Mouse (Mus musculus): ENCODE measurements at regions not wholly inside any gene's neighbourhood (a gene's known extent, or its start where the extent isn't known, plus 50 kb on each side); places are given as distances from the start of the nearest gene placed in this dataset.

DNA sequence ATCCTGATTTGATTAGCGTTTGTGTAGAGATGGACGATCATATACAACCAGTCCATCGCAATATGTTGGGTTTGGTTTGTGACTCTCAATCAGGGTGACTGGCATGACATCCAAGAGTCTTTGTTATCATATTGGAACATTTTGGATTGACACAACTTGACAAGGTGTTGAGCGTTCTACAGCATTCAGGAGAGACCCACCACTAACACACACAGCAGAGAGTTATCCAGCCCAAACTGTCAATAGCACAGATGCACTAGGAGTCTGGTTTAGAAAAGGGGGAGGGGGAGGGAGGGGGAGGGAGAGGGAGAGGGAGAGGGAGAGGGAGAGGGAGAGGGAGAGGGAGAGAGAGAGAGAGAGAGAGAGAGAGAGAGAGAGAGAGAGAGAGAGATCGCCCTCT, 144.5 kb downstream of the Psat1 start:
- in situ Hi-C loops (cut with MboI; ENCODE audit: unreplicated experiment in 2 of 2): loop anchor here (10.0 to 25.0 kb wide), 4 partner anchors 162 to 1818 kb away; partner anchors contain the start of genes Cep78 (in 1 of the 2) and Tle4 (in 1 of the 2)

DNA sequence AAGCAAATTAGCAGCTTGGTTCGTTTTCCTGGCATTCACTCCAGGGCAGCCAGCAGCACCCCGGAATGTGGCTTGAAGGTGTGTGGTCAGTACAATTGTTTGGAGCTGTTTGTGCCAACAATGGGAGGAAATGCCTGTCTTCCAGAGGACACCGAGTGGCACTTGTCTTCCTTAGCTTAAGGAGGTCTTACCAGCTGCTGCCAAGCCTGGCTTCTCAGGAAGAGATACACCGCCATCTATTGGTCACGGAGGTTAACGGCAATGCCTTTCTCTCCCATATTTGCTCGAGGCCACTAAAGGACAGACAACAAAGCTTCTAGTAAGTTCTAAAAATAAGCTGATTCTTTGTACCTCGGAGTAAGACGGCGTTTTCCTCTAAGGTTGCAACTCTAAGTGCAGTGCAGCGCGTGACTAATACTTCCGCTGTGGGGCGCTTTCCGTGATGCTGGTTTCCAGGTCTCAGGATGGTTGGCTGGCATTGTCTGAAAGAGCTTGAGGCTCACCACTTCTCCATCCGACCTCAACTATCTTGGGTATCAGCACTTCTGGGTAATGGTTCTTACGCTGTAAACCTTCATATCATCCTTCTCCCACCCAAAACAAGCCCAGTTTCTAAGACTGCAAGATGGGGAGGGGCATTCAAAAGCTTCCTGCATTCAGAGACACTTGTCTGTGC, 145.2 kb downstream of the Psat1 start:
- in situ Hi-C loops (cut with MboI; ENCODE audit: unreplicated experiment in 2 of 2): loop anchor here (10.0 to 25.0 kb wide), 4 partner anchors 163 to 1817 kb away; partner anchors contain the start of genes Cep78 (in 1 of the 2) and Tle4 (in 1 of the 2)

DNA sequence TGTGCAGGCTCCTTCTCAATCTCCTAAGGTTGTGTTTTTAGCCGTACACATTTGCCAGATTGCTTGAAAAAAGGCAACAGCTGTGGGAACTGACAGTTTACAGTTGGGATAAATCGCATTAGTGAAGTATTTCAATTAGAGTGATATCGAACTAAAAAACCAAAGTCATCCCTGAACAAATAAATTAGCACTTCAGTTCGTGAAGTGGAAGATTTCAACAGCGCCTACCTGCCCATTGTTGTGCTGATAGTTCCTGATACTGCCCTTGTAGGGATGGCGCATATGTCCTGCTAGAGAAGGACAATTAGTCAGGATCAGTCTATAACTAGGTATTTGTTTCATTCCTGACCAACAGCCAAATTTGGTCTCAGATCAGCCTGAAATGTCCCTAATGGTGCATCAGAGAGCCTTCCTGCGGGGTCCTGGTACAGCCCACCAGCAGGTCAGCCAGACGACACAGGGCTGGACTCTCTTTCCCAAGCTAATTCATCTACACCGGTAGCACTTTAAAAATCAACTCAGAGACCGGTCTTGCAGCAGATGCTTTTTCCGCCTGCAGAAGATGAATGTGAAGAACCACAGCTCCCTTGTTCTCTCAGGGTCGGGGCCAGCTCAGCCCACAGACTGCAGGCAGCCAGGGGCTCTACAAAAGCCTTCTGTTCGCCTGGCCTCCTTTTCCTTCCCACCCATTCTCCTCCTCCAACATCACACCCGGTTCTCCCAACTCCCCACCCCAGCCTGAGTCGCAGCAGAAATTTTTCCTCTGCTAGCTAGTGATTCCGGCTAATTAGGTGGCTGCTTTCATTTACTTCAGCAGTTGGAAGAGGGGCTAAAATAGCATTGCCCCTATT, 146.1 kb downstream of the Psat1 start:
- in situ Hi-C loops (cut with MboI; ENCODE audit: unreplicated experiment in 2 of 2): loop anchor here (10.0 to 25.0 kb wide), 4 partner anchors 164 to 1816 kb away; partner anchors contain the start of genes Cep78 (in 1 of the 2) and Tle4 (in 1 of the 2)

DNA sequence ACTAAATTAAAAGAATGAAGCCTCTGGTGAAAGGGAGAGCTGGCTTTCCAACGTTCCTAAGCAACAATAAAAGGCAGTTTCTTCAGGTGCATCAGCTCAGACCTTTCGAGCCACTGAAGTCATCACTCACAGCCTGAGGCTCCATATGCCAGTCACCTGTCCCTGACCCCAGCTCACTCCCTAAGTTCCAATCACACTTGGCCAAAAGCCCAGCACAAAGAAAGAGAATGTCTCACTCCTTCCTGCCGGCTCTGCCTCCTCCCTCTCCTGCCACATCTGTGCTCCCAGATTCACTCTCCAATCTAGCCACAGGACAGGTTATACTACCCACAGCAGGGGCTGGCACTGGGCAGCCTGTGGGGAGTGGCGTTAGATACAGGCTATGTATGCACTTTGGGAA, 150.7 kb downstream of the Psat1 start:
- in situ Hi-C loops (cut with MboI; ENCODE audit: unreplicated experiment in 2 of 2): loop anchor here in 1 of 2 experiments (10.0 to 25.0 kb wide), 3 partner anchors 142 to 1812 kb away; no protein-coding TSS in a partner anchor

DNA sequence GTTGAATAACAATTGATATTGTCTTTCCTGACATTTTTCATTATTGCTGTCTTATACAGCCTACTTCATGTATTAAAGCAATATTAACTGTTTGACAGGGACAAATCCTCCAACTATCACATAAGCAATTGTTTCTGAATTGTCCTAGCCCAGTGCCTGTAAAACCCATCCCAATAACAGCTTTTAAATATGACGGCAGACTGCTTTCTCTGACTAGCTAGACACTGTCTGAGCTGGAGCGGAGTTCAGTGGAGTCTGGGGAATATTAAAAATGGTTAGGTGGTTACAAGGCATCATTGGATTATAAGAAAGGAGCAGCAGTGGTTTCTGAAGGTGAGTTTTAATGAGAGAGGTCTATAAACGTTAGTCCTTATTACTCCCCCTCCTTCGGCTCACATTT, 155.2 kb downstream of the Psat1 start:
- in situ Hi-C loops (cut with MboI; ENCODE audit: unreplicated experiment in 2 of 2): loop anchor here in 1 of 2 experiments (10.0 to 25.0 kb wide), 3 partner anchors 137 to 1807 kb away; no protein-coding TSS in a partner anchor

DNA sequence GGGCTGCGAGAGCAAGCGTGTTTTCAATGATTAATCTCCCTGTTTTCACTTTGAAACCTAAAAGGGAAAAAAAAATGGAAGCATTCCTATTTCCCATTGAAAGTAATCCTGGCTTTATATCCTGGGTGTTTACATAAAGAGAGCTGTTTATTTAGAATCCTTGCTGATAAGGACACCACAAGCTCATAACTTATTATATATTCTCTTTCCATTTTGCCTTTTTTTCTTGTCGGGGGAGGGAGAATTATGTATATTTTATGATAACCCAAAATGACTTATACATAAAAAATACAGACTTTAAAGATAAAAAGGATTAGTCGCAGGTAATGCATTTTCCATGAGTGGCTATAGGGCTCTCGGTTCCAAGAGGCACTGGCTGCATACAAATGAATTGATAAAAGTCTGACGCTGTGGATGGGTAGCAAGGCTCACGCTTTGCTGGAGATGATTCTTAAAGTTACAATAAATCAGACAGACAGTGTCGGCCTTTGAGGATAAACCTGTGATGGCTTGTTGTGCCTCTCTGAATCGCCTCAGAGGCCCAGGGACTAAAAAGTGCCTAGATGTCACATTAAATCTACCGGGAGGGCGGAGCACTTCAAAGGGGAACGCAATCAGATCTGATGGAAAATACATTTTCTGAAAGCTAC, 155.7 kb downstream of the Psat1 start:
- in situ Hi-C loops (cut with MboI; ENCODE audit: unreplicated experiment in 2 of 2): loop anchor here in 1 of 2 experiments (10.0 to 25.0 kb wide), 3 partner anchors 137 to 1807 kb away; no protein-coding TSS in a partner anchor

DNA sequence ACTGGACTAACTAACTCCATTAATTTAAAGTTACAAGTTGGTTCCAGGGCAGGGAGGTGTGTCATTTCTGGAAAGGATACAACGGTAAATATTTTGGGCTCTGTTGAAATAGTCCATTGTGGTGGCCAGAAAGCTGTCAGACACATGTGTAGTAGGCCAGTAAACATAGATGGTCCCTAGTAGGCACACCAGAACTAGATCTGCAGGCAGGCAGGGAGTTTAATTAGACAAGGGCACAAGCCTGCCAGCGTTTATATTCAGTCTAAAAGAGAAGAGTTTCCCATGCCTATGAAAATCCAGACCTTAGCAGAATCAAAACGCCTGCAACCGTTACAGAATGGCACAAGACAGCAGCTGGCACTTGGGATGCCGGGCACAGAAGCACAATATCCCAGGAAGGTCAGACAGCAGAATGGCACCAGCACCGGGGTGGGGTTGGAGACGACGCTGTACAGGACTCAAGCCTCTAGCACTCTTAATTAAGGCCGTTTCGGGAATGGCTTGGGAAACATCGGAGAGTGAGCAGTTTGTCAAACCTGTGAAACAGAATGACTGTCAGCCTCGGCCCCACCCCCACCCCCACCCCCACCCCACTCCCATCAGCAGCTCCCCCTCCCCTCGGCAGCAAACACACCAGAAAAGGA, 156.4 kb downstream of the Psat1 start:
- in situ Hi-C loops (cut with MboI; ENCODE audit: unreplicated experiment in 2 of 2): loop anchor here in 1 of 2 experiments (10.0 to 25.0 kb wide), 3 partner anchors 136 to 1806 kb away; no protein-coding TSS in a partner anchor

DNA sequence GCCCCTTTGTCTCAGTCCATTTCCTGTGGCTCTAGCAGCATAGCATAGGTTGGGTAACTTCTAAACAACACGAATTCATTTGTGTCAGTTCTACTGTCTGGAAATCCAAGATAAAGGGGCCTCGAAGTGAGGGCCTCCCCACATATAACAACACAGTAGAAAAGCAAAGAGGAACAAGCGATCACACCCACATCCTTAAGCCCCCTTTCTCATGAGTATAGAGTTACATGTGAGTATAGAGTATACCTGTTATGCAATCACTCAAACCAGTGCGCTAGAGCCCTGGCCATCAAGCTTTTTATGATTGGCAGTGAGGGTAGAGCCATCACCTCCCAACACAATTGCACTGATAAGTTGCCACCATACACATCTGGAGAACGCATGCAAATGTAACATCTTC, 157.4 kb downstream of the Psat1 start:
- in situ Hi-C loops (cut with MboI; ENCODE audit: unreplicated experiment in 2 of 2): loop anchor here in 1 of 2 experiments (10.0 to 25.0 kb wide), 3 partner anchors 135 to 1805 kb away; no protein-coding TSS in a partner anchor

DNA sequence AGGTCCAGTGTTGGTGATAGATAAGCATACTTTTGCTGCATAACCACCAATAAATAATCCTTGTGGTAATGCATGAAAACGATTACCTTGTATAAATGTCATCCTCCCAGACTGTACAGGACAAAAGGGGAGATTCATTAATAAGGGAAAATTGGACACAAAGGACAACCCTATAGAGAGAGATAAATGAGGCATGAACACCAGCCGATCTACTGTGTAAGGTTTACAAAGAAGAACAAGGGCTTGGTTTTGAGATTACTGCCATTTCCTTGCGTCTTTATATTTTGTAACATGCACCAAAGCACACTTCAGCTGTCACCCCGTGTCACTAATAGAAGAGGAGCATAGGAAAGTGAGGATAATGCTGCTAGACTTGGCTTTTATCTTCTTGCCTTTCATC, 162.5 kb downstream of the Psat1 start:
- in situ Hi-C loops (cut with MboI; ENCODE audit: unreplicated experiment in 2 of 2): loop anchor here in 1 of 2 experiments (25.0 kb wide), 1 partner anchor 747 kb away; no protein-coding TSS in a partner anchor

DNA sequence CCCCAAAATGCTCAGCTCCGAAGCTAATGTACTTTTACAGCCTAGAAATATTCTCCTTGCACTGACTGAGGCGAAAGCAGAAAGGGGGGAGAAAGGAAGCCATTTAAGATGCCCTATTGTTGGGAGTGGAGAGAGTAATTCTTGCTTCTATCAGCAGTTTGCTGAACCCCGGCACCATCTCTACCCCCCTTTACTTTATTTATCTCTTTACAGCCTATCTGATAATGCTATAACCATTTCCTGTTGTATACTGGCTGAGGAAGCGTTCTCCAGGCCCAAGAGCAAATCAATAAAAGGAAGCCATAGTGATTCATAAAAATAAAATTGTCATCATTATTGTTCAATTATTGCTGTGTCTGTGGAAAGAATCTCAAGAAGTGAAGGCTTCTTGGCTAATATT, 177.5 kb downstream of the Psat1 start:
- in situ Hi-C loops (cut with MboI; ENCODE audit: unreplicated experiment in 2 of 2): no loop called here

DNA sequence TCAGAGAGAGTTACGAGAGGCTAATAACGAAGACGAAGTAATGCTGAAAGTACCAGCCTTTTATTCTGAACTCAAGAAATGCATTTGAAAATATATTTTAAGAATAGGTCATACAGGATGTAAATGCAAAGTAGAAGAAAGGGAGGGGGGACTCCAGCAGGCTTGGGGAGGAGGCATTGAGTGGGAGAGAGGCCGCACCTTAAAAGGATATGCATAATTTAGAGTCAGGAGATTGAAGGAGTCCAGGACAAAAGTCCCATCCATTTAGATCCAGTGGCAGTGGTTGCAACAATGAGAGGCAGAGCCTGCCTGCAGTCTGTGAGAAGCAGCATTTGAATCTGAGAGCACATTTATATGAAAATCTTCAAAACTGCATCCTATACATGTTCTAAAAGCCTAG, 186.1 kb downstream of the Psat1 start:
- in situ Hi-C loops (cut with MboI; ENCODE audit: unreplicated experiment in 2 of 2): no loop called here

DNA sequence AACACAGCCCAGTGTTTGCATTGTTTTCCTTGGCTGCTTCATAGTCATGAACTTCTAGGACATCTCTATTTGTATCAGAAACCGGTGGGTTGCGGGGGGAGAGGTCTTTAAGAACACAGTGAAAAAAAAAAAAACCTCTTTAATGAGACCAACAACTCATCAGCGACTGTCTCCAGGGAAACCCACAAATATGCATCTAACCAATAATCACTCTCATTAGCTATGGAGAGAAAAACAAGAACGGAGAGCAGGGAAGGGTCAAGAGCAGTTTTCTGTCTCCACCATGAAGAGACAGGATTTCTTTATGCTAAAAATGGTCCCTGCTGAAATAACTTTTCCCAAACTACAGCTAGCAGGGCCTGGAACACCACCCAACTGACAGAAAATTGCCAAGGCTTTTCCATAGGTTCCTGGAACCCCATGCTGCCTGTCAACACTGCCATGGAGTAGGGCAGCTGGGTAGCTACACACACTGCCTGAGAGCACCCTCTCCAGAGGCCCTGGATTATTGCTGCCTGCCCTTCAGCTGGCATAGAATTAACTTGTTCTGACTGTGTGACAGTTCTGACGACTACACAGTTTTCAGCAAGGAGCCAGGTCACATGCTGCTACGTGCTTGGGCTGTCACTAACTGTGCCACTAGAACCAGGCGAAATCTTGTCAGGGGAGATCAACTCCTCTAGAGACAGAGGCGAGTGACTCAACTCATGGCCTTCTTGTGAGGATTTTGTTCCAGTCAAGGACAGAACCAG, 201.9 kb downstream of the Psat1 start:
- in situ Hi-C loops (cut with MboI; ENCODE audit: unreplicated experiment in 2 of 2): no loop called here

DNA sequence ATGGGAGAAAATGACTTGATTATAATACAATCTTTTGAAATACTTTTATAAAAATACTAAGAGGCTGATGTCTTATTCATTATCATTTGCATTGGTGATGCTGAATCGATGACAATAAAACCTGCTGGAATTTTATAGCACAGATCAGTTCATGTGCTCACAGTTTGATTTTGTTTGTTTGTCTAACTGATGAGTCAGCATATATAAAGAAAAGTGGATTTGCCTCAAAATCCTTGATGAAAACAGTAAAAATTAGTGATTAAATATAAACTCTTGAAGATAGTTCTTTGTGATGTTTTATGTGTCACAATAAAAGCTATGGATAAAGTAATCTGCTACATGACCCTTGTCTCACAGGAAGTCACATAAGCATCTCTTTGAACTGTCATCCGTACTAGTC, 210.9 kb downstream of the Psat1 start:
- in situ Hi-C loops (cut with MboI; ENCODE audit: unreplicated experiment in 2 of 2): no loop called here

DNA sequence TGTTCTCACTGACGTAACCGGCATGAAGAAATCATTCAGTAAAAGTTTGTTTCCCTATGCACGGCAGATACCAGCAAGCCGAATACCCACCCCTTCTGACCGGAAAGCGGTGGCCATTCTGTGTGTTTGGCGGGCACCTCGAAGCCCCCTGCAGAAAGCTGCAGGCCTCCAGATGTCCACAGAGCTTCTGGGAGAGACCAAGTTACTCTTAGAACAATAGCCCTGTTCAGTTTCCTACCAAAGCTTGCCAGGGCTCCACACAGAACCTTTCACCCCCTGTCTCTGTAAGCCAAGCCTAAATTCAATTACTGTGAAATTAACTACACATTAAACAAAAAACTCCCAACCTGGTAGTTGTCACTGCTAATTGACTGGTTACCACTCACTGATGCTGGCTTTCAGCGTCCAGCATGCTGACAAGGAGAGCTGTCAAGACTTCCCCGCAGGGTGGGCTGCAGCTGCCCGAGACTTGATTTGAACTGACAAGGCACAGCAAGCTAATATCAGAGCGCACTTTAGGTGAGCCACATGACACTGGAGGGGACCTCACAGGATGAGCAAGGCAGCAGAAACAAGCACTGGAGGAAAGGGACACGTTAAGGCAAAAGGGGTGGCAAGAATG, 220.2 kb downstream of the Psat1 start:
- in situ Hi-C loops (cut with MboI; ENCODE audit: unreplicated experiment in 2 of 2): no loop called here

DNA sequence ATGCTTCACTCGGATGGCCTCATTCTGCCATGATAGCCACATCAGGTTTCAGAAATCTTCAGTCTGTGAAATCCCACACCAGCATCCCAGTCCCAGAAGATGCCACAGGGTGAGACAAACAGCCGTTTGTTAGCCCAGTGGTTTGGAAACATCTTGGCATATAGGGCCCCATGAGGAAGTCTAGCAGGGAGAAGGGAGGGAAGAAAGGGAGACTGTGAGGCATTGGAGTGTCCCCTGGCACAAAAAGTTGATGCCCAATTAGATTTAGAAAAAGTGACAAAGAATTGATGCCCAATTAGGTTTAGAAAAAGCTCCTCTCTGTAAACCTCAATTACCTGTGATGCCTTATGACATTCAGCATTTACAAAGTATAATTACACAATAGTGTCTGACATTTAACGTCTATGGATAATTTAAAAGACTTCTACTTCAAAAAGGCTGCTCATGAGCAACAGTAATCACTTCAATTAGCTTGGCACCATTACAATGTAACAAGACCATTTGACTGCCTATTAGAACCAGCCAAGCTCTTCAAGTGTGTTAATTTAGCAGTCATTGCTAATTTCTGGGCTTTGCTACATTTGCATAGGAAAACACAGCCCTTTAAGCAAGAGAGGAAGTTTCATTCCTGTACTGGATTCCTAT, 254.6 kb downstream of the Psat1 start:
- in situ Hi-C loops (cut with MboI; ENCODE audit: unreplicated experiment in 2 of 2): no loop called here

DNA sequence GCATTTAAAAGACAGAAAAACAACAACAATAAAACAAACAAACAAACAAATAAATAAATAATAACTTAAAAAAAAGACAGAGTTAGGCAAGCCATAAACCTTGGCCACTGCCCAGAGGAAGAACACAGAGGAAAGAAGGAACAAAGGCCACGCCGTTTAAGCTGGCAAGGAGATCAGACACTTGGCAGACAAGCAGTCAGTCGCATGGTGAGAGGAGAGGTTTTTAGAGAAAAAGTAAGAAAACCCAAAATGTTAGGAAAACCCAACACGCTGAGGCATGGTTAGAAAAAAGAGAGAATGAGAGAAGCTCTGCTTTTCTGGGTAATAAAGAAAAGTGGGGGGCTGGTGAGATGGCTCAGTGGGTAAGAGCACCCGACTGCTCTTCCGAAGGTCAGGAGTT, 277.1 kb downstream of the Psat1 start:
- in situ Hi-C loops (cut with MboI; ENCODE audit: unreplicated experiment in 2 of 2): no loop called here

DNA sequence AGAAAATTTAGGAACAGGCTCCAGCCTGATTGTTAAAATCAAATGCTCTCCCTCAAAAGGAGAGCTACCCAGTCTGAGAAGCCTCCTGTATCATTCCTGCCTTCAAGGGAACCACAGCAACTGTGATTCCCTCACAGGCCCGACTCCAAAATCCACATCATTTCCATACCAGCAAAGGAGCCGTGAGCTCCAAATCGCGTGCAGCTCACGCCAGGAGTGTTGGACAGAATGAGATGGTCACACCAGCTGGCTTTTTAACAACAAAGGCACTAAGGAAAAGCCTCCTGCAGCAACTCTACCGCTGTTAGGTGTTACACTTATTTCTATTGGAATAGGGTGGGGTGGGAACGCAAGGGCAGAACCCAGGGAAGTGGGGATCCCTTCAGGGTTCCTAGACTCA, 277.6 kb downstream of the Psat1 start:
- in situ Hi-C loops (cut with MboI; ENCODE audit: unreplicated experiment in 2 of 2): no loop called here

DNA sequence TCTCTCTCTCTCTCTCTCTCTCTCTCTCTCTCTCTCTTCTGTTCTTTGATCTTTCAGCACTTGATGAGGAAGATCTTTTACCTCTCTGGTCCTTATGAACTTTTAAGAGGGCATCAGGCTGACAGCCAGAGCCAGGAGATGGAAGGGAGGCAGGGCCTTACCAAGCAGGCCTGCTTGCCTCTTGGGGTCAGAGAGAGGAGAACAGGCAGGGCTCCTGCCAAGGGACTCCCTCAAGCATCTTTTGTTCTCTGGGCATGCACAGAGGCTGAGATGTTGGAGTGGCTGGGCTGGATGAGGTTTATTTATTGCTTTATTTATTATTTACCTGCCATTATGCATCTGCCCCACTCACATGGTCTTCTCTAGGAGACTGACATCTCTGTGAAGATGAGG, 278.5 kb downstream of the Psat1 start:
- in situ Hi-C loops (cut with MboI; ENCODE audit: unreplicated experiment in 2 of 2): no loop called here

Data from v-Abl transformed pro-B cells (cell line).